Mouse (Mus musculus) C2C12 (cell line): Measurements from ENCODE around the gene Lmod3.

ENCODE experiments used
- CEBPB ChIP-seq: IDR thresholded peaks from one replicate; pipeline ENCODE4 v1.6.1; 2011; ENCODE audit warnings: low read depth, mild to moderate bottlenecking, control low read depth, moderate library complexity
- CTCF ChIP-seq: IDR thresholded peaks from one replicate; pipeline ENCODE4 v1.5.1; 2011; ENCODE audit not compliant: control insufficient read depth, insufficient read depth, insufficient read length
- MAX ChIP-seq: IDR thresholded peaks from one replicate; pipeline ENCODE4 v1.6.1; 2011; ENCODE audit warnings: mild to moderate bottlenecking, control low read depth
- MYOD1 ChIP-seq: IDR thresholded peaks from one replicate; pipeline ENCODE4 v1.6.1; 2011; ENCODE audit warnings: low read depth; ENCODE audit not compliant: control insufficient read depth, insufficient read length

DNA sequence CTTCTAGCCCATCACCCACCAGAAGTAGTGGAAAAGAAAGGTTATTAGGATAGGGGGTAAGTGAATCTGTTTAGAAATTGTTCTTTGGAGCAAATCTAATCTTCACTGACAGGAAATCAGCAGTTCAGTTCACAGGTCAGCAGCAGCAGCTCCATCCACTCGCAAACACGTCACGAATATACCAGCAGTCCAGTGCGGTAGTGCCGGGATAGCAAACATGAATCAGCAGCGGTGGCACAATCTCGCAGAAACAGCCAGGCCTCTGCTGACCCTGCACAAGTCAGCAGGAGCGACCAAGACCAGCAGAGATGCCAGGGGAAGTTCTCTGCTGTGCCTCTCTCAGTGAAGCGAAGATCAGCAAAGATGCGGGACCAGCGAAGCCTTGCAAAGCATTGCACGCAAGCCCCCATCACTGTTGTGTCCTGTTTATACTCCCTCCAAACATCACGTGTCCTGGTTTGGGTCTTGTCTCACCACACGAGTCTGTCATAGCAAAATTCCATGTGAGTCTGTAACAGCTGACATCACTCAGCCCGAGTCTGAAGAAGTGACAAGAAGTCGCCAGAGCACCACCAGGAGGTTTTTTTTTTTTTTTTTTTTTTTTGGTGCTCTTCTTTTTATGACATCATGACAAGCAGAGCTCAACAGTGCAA lies 20.6 kb upstream of the Lmod3 start:
- no peak for TF ChIP-seq CTCF
- no peak for TF ChIP-seq MAX
- TF ChIP-seq CEBPB: no peak
- no peak for TF ChIP-seq MYOD1
